Mouse (Mus musculus) embryonic facial prominence, embryonic 12.5 days (tissue): Measurements from ENCODE around the gene Trp53rka. TPM values are rescaled to one million over a fixed set of nuclear protein-coding genes. Genes with fewer than 3 reads are reported as not detected.

Source experiments
- ATAC-seq: fragments of 200-750 bp; cut with Nextera tagmentation; 2 replicates; pipeline ENCODE4 v1.8.0; 2017; ENCODE audit not compliant: insufficient number of reproducible peaks, insufficient read depth, low FRiP score, low TSS enrichment
- H3K27ac ChIP-seq: fragments of 300-500 bp; sonication (generic); 2 replicates; pipeline ENCODE4 v1.5.1; 2016; ENCODE audit warnings: mild to moderate bottlenecking
- H3K27me3 ChIP-seq: fragments of 300-500 bp; sonication (generic); 2 replicates; pipeline ENCODE4 v1.6.1; 2016; ENCODE audit warnings: mild to moderate bottlenecking, moderate library complexity
- H3K36me3 ChIP-seq: fragments of 300-500 bp; sonication (generic); 2 replicates; pipeline ENCODE4 v1.6.1; 2016; ENCODE audit warnings: mild to moderate bottlenecking
- H3K4me1 ChIP-seq: fragments of 300-500 bp; sonication (generic); 2 replicates; pipeline ENCODE4 v1.6.1; 2016
- H3K4me2 ChIP-seq: fragments of 300-500 bp; sonication (generic); replicated peaks from 2 replicates; pipeline ENCODE4 v1.6.1; 2016; ENCODE audit warnings: mild to moderate bottlenecking, moderate library complexity
- H3K4me3 ChIP-seq: fragments of 300-500 bp; sonication (generic); 2 replicates; pipeline ENCODE4 v1.5.1; 2016; ENCODE audit warnings: mild to moderate bottlenecking
- H3K9ac ChIP-seq: fragments of 300-500 bp; sonication (generic); 2 replicates; pipeline ENCODE4 v1.6.1; 2016; ENCODE audit warnings: mild to moderate bottlenecking, moderate library complexity
- H3K9me3 ChIP-seq: fragments of 300-500 bp; sonication (generic); 2 replicates; pipeline ENCODE4 v1.6.1; 2016; ENCODE audit warnings: mild to moderate bottlenecking, moderate library complexity
- WGBS: fragments of 180-500 bp; shearing (Covaris S2); methylation state at CpG from one replicate; pipeline ENCODE4 v1.1.7; 2016; 5-methylcytosine and 5-hydroxymethylcytosine counted together
- polyA plus RNA-seq: library from polyadenylated mRNA; unstranded; fragments of >200 nt; fragmentation: Nextera tagmentation; extraction: Ambion mirVana; gene quantifications from 2 replicates; pipeline ENCODE4 v1.2.1, GENCODE M21; 2016

Trp53rka gene
- polyA plus RNA-seq, 1 experiment from 2014 or later, result 54.0 TPM

DNA sequence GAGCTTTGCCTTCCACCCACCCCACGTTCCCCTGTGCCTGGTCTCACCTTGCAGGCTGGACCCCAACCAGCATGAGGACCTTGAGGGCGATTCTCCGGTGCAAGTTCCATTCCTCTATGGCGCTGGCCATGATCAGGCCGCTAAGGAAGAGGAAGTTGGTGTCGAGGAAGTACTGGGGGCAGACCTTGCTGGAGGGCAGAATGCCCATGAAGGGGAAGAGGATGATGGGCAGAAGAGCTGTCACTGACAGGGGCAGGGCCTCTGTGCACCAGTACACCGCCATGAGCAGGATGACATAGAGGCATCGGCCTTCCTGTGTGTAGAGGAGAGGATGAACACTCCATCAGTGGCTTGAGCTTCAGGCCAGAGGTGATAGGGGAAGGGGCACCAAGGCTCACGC, 44.6 kb downstream of the Trp53rka start:
- Histone ChIP-seq H3K4me2 (no peak overlapping the region), H3K9ac (no peak overlapping the region), H3K27me3 (no peaks in the 10 kb centered on the region), H3K27ac (no peak overlapping the region), H3K4me3 (no peak overlapping the region), H3K9me3 (no peaks in the 10 kb centered on the region), H3K36me3 (no peaks in the 10 kb centered on the region), H3K4me1 (no peaks in the 10 kb centered on the region)
- WGBS, result 78% methylated on average over 9 of the region's 9 CpGs
- no peak for ATAC-seq

- H3K9ac ChIP-seq, result no peak overlapping the region
- H3K9me3 ChIP-seq, result no peaks in the 10 kb centered on the region
- no peak for ATAC-seq
- H3K27me3 ChIP-seq, result no peaks in the 10 kb centered on the region
- no peaks in the 10 kb centered on the region for H3K36me3 ChIP-seq
- WGBS, result 78% methylated on average over 3 of the region's 3 CpGs
- H3K4me1 ChIP-seq, result no peaks in the 10 kb centered on the region
- no peak overlapping the region for H3K4me2 ChIP-seq
- H3K4me3 ChIP-seq, result no peak overlapping the region
- H3K27ac ChIP-seq, result no peak overlapping the region
Measured at GRCm38 (mm10) chr2:165444861-165445260, 48.3 kb downstream of the Trp53rka start.

GRCm38 (mm10) chr2:165442981-165443380, 50.1 kb downstream of the Trp53rka start:
- H3K4me3 ChIP-seq, result no peak overlapping the region
- 86% methylated on average over 10 of the region's 10 CpGs for WGBS
- no peak overlapping the region for H3K9ac ChIP-seq
- ATAC-seq, result no peak
- H3K9me3 ChIP-seq, result no peaks in the 10 kb centered on the region
- H3K27me3 ChIP-seq, result no peaks in the 10 kb centered on the region
- no peak overlapping the region for H3K27ac ChIP-seq
- no peak overlapping the region for H3K4me2 ChIP-seq
- H3K4me1 ChIP-seq, result no peaks in the 10 kb centered on the region
- H3K36me3 ChIP-seq, result no peaks in the 10 kb centered on the region

DNA sequence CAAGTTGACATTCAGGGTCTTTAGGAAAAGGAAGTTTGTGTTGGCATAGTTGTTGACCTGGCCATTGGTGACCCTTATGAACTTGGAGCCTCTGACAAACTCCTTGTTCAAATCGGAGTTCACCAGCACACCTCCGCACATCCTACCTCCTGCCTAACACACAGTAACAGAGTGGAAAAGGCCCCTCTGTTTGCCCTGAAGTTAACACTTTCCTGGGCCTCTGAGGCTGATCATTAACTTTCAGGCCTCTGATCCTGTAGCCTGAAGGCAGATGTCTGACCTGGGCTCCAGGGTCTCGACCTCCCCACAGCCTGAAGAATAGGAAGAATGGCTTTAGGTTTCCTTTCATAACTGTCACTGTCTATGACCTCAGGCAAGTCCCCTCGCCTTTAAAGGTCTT, 51.5 kb downstream of the Trp53rka start:
- no peaks in the 10 kb centered on the region for H3K9me3 ChIP-seq
- H3K4me2 ChIP-seq, result no peak overlapping the region
- no peak overlapping the region for H3K4me3 ChIP-seq
- 36% methylated on average over 4 of the region's 4 CpGs for WGBS
- H3K27ac ChIP-seq, result no peak overlapping the region
- H3K4me1 ChIP-seq, result peaks cover 3% of the 10 kb centered on the region; the same call in 1 of the 2 replicates
- no peak overlapping the region for H3K9ac ChIP-seq
- H3K27me3 ChIP-seq, result no peaks in the 10 kb centered on the region
- no peaks in the 10 kb centered on the region for H3K36me3 ChIP-seq
- ATAC-seq, result no peak

Other genes starting within 250 kb of the Trp53rka start
- gene Slc35c2, start 205.5 kb downstream of the Trp53rka start, polyA plus RNA-seq, result 52.8 and 57.0 TPM in 2 replicates
- gene Elmo2, start 166.8 kb downstream of the Trp53rka start, polyA plus RNA-seq, result 91.7 TPM in 2 replicates
- gene Zfp663, start 124.6 kb downstream of the Trp53rka start, polyA plus RNA-seq, result 2.6 and 2.9 TPM in 2 replicates
- gene Zfp334, start 105.1 kb downstream of the Trp53rka start, polyA plus RNA-seq, result 17.0 and 17.1 TPM in 2 replicates
- gene Ocstamp, start 92.9 kb downstream of the Trp53rka start, polyA plus RNA-seq, result 0.08 TPM in 2 replicates
- 0.10 and 0.24 TPM in 2 replicates for gene Slc13a3, start 20.1 kb downstream of the Trp53rka start, polyA plus RNA-seq
- gene Slc2a10, start 10.5 kb upstream of the Trp53rka start, polyA plus RNA-seq, result 10.2 TPM in 2 replicates
- gene Eya2, start 101.7 kb upstream of the Trp53rka start, polyA plus RNA-seq, result 22.5 and 23.5 TPM in 2 replicates